Mouse (Mus musculus): ENCODE measurements around the gene Ctsc. TPM values are rescaled to one million over a fixed set of nuclear protein-coding genes. Genes with fewer than 3 reads are reported as not detected.

The Ctsc gene
- polyA plus RNA-seq, 1 experiment: 6.5 TPM

DNA sequence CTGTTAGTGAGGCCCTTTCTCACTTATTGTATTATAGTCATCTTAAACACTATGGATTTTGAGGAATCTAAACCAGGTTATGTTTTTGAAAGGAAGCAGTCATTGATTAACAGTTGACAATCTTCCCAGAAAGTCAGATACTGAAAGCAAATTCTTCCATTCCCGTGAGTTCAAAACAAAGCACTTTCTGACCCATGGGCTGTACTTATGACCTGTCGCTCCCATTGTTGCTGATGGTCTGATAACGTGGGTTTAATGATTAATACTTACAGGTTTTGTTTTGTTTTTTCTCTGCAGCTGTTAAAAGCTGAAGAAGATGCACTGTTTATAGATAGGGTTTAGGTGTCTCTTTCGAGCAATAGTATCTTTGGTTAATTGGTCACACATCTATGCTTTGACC is 27.9 kb downstream of the Ctsc start:
- DNase-seq (ENCODE audit: low read depth): no peak
- TF ChIP-seq POLR2A (IDR thresholded peaks at IDR 0.05; ENCODE audit: borderline replicate concordance, extremely low read depth, insufficient read depth, insufficient read length, poor library complexity, severe bottlenecking): no peak
- TF ChIP-seq CTCF (IDR thresholded peaks at IDR 0.05; ENCODE audit: borderline replicate concordance, extremely low read depth, insufficient read depth, insufficient read length): no peak

GRCm38 (mm10) chr7:88306725-88307124 is 28.8 kb downstream of the Ctsc start:
- no peak for TF ChIP-seq POLR2A (IDR thresholded peaks at IDR 0.05; ENCODE audit: borderline replicate concordance, extremely low read depth, insufficient read depth, insufficient read length, poor library complexity, severe bottlenecking)
- no peak for TF ChIP-seq CTCF (IDR thresholded peaks at IDR 0.05; ENCODE audit: borderline replicate concordance, extremely low read depth, insufficient read depth, insufficient read length)
- no peak for DNase-seq (ENCODE audit: low read depth)

GRCm38 (mm10) chr7:88310398-88311180 is 32.7 kb downstream of the Ctsc start:
- no peak for TF ChIP-seq CTCF (IDR thresholded peaks at IDR 0.05; ENCODE audit: borderline replicate concordance, extremely low read depth, insufficient read depth, insufficient read length)
- no peak for TF ChIP-seq POLR2A (IDR thresholded peaks at IDR 0.05; ENCODE audit: borderline replicate concordance, extremely low read depth, insufficient read depth, insufficient read length, poor library complexity, severe bottlenecking)
- DNase-seq (ENCODE audit: low read depth): no peak

- no peak for TF ChIP-seq POLR2A (IDR thresholded peaks at IDR 0.05; ENCODE audit: borderline replicate concordance, extremely low read depth, insufficient read depth, insufficient read length, poor library complexity, severe bottlenecking)
- no peak for TF ChIP-seq CTCF (IDR thresholded peaks at IDR 0.05; ENCODE audit: borderline replicate concordance, extremely low read depth, insufficient read depth, insufficient read length)
- no peak for DNase-seq (ENCODE audit: low read depth)
Observed at GRCm38 (mm10) chr7:88316408-88316807, 38.5 kb downstream of the Ctsc start.

DNA sequence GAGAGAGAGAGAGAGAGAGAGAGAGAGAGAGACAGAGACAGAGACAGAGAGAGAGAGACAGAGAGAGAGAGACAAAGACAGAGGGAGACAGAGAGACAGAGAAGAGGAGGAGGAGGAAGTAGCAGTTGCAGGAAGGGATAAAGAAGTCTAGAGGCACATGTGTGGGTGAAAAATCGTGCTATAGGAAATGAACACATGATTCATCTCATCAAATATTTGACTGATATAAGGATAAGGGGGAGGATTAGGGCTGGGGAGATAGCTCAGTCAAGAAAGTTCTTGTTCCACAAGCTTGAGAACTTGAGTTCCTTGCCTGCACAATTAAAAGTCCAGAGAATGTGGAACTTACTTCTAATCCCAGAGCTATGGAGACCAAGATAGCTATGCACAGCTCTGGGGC is 40.6 kb downstream of the Ctsc start:
- TF ChIP-seq POLR2A (IDR thresholded peaks at IDR 0.05; ENCODE audit: borderline replicate concordance, extremely low read depth, insufficient read depth, insufficient read length, poor library complexity, severe bottlenecking) (no peak), CTCF (IDR thresholded peaks at IDR 0.05; ENCODE audit: borderline replicate concordance, extremely low read depth, insufficient read depth, insufficient read length) (no peak)
- DNase-seq (ENCODE audit: low read depth): no peak

- DNase-seq (ENCODE audit: low read depth): no peak
- TF ChIP-seq POLR2A (IDR thresholded peaks at IDR 0.05; ENCODE audit: borderline replicate concordance, extremely low read depth, insufficient read depth, insufficient read length, poor library complexity, severe bottlenecking) (no peak), CTCF (IDR thresholded peaks at IDR 0.05; ENCODE audit: borderline replicate concordance, extremely low read depth, insufficient read depth, insufficient read length) (no peak)
Observed at GRCm38 (mm10) chr7:88318904-88319303, 41.0 kb downstream of the Ctsc start.

- TF ChIP-seq POLR2A (IDR thresholded peaks at IDR 0.05; ENCODE audit: borderline replicate concordance, extremely low read depth, insufficient read depth, insufficient read length, poor library complexity, severe bottlenecking) (no peak), CTCF (IDR thresholded peaks at IDR 0.05; ENCODE audit: borderline replicate concordance, extremely low read depth, insufficient read depth, insufficient read length) (no peak)
Observed at GRCm38 (mm10) chr7:88319414-88320140, 41.7 kb downstream of the Ctsc start.

DNA sequence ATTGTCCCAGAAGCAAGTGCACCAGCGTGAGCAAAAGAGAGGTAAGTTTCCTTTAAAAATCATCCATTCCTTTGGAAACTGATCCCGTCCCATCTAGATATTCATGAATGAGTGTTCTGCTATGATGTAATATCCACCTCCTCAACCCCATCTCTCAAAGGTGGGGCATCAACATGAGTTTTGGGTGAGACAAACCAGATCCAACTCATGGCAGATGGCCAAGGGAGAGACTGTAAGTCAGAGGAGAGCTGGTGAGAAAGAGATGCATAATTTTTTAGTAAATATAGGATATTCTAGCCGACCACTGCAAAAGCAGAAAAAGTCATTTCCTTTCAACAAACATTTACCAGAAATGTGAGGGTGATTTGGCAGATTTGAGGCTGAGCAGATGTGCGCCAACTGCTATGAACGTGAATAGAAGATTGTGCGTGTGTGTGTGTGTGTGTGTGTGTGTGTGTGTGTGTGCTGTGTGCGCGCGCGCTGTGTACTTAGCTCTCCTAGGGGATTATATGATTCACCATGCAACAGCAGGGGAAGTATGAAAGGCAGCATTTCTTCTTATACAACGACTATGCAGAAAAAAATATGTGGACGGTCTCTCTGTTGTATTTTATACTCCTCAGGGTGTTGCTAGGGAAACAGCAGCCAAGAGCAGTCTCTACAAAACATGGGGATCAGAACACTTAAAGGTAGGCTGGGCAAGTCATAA is 42.9 kb downstream of the Ctsc start:
- no peak for TF ChIP-seq CTCF (IDR thresholded peaks at IDR 0.05; ENCODE audit: borderline replicate concordance, extremely low read depth, insufficient read depth, insufficient read length)
- TF ChIP-seq POLR2A (IDR thresholded peaks at IDR 0.05; ENCODE audit: borderline replicate concordance, extremely low read depth, insufficient read depth, insufficient read length, poor library complexity, severe bottlenecking): no peak
- peak; percentile 67 for DNase-seq (ENCODE audit: low read depth)

More at GRCm38 (mm10) chr7:88319414-88320140, 41.7 kb downstream of the Ctsc start:
- DNase-seq (ENCODE audit: low read depth): no peak

DNA sequence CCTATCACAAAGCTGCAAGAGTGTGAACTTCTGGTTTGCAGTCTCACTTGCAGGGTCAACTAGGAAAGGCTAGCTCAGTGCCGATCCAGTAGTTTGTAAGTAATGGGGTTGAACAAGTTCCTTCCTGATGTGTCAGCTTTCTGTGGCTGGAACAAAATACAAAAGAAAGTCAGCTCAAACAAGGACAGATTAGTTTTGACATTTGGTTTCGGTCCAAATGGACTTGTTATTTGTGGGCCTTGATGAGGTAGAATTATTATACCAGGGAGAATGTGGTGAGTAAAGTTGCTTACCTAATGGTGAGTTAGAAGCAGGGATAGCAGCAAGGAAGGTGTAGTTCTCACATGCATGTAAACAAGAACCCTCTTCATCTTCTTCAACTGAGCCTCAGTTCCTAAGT is 44.5 kb downstream of the Ctsc start:
- no peak for DNase-seq (ENCODE audit: low read depth)

GRCm38 (mm10) chr7:88327495-88327894 is 49.6 kb downstream of the Ctsc start:
- TF ChIP-seq CTCF (IDR thresholded peaks at IDR 0.05; ENCODE audit: borderline replicate concordance, extremely low read depth, insufficient read depth, insufficient read length) (no peak), POLR2A (IDR thresholded peaks at IDR 0.05; ENCODE audit: borderline replicate concordance, extremely low read depth, insufficient read depth, insufficient read length, poor library complexity, severe bottlenecking) (no peak)
- no peak for DNase-seq (ENCODE audit: low read depth)

More for the DNA sequence above, 44.5 kb downstream of the Ctsc start:
- TF ChIP-seq POLR2A (IDR thresholded peaks at IDR 0.05; ENCODE audit: borderline replicate concordance, extremely low read depth, insufficient read depth, insufficient read length, poor library complexity, severe bottlenecking): no peak
- no peak for TF ChIP-seq CTCF (IDR thresholded peaks at IDR 0.05; ENCODE audit: borderline replicate concordance, extremely low read depth, insufficient read depth, insufficient read length)

DNA sequence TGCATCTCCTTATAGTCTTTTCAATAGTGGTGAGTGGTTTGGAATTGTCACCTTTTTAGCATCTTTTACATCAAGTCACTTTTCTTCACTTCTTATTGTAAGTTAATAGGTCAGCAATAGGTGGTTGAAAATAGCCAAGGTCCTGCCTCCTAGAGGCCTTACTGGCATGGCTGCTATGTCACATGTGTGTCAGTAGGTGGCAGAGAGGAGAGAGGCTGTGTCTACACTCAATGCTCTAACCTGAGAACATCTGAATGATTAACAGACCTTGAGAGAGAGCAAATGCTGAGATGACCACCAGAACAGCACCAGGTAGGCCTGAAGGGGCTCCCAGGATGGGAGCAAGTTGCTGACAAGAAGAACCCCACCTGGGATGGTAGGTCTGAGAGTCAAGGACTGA is 65.9 kb downstream of the Ctsc start:
- TF ChIP-seq CTCF (IDR thresholded peaks at IDR 0.05; ENCODE audit: borderline replicate concordance, extremely low read depth, insufficient read depth, insufficient read length): peak; percentile 43; the same call in 1 of the 2 replicates
- no peak for TF ChIP-seq POLR2A (IDR thresholded peaks at IDR 0.05; ENCODE audit: borderline replicate concordance, extremely low read depth, insufficient read depth, insufficient read length, poor library complexity, severe bottlenecking)
- DNase-seq (ENCODE audit: low read depth): no peak
